Mouse (Mus musculus): ENCODE measurements around the gene Gemin7. TPM values are rescaled to one million over a fixed set of nuclear protein-coding genes. Genes with fewer than 3 reads are reported as not detected.

The Gemin7 gene
- total and polyA plus RNA-seq, 3 experiments: 25.8 to 55.4 (median 51.2) TPM

DNA sequence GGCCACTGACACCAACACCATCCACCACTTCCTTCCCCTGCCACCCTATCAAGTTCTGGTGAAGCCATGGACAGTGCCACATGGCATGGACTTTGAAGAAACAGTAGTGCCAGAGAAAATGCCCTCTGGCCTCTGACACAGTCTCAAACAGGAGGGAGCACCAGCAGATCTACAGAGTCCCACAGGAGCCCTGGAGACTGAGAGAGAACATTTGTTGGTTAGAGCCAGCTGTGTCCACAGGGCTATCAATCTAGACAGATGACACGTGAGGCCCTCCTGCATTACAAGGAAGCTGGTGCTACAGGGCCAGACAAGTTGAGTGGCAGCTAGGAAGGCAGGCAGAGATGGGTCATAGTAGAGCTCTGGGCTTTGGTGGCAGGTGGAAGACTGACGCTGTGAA lies 25.0 kb downstream of the Gemin7 start:
- Histone ChIP-seq H3K36me3 (replicated peaks) (peaks cover 97% of the 10 kb centered on the region), H3K27me3 (ENCODE audit: insufficient read depth, low read length) (no peaks in the 10 kb centered on the region), H3K4me1 (ENCODE audit: insufficient read depth, low read depth, low read length) (peaks cover 26% of the 10 kb centered on the region), H3K4me3 (ENCODE audit: low read depth, low read length) (no peak overlapping the region), H3K9me3 (replicated peaks) (no peaks in the 10 kb centered on the region)
- TF ChIP-seq TAL1 (conservative IDR thresholded peaks at IDR 0.05; ENCODE audit: low read depth, low read length) (no peak), POLR2AphosphoS5 (IDR thresholded peaks at IDR 0.05; ENCODE audit: insufficient replicate concordance, low read depth, low read length) (no peak), GATA2 (IDR thresholded peaks at IDR 0.05; ENCODE audit: borderline replicate concordance, low read depth, low read length) (no peak), CTCF (IDR thresholded peaks at IDR 0.05; ENCODE audit: low read depth, low read length) (no peak), GATA1 (IDR thresholded peaks at IDR 0.05; ENCODE audit: borderline replicate concordance, low read length) (no peak)
- no peak for DNase-seq (ENCODE audit: low spot score)
- no peak for ATAC-seq (ENCODE audit: extremely low read depth, insufficient number of reproducible peaks, low FRiP score, poor library complexity, severe bottlenecking)

DNA sequence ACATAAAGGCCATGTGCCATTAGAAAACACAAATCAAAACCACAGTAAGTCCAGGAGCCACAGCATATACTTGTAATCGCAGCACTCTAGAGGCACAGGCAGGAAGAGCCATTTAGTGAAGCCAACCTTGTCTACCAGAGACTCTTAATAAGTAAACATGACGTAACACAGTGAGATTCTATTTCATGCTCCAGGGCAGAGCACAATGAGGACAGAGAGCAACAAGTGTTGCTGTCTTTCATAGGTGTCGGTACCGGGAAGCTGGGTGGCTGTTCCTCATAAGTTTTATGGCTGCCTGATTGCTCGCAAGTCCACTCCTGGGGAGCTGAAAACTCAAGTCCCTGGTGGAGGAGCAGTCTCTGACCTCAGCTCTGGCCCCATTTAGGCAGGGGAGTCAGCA lies 25.8 kb downstream of the Gemin7 start:
- H3K4me3 ChIP-seq (ENCODE audit: low read depth, low read length): no peak overlapping the region
- no peak for DNase-seq (ENCODE audit: low spot score)
- H3K36me3 ChIP-seq (replicated peaks): peaks cover 97% of the 10 kb centered on the region
- peaks cover 22% of the 10 kb centered on the region for H3K4me1 ChIP-seq (ENCODE audit: insufficient read depth, low read depth, low read length)
- H3K27me3 ChIP-seq (ENCODE audit: insufficient read depth, low read length): no peaks in the 10 kb centered on the region
- no peaks in the 10 kb centered on the region for H3K9me3 ChIP-seq (replicated peaks)
- no peak for ATAC-seq (ENCODE audit: extremely low read depth, insufficient number of reproducible peaks, low FRiP score, poor library complexity, severe bottlenecking)
- TF ChIP-seq CTCF (IDR thresholded peaks at IDR 0.05; ENCODE audit: low read depth, low read length) (no peak), TAL1 (conservative IDR thresholded peaks at IDR 0.05; ENCODE audit: low read depth, low read length) (no peak), POLR2AphosphoS5 (IDR thresholded peaks at IDR 0.05; ENCODE audit: insufficient replicate concordance, low read depth, low read length) (no peak), GATA2 (IDR thresholded peaks at IDR 0.05; ENCODE audit: borderline replicate concordance, low read depth, low read length) (no peak)

DNA sequence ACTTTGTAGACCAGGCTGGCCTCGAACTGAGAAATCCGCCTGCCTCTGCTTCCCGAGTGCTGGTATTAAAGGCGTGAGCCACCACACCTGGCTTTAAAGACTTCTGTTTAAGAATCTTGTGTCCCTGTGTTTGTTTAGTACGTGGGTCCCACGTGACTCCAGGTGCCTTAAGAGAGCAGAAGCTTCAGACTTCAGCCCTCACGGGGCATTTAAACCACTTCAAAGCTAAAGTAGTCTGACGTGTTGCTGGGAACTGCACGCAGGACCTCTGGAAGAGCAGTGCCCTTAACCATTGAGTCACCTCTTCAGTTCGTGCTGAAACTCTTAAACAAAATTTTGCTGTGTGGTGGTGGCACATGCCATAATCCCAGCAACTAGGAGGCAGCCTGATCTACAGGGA lies 28.0 kb downstream of the Gemin7 start:
- TF ChIP-seq POLR2AphosphoS5 (IDR thresholded peaks at IDR 0.05; ENCODE audit: insufficient replicate concordance, low read depth, low read length) (no peak), GATA2 (IDR thresholded peaks at IDR 0.05; ENCODE audit: borderline replicate concordance, low read depth, low read length) (no peak), TAL1 (conservative IDR thresholded peaks at IDR 0.05; ENCODE audit: low read depth, low read length) (no peak), CTCF (IDR thresholded peaks at IDR 0.05; ENCODE audit: low read depth, low read length) (no peak), GATA1 (IDR thresholded peaks at IDR 0.05; ENCODE audit: borderline replicate concordance, low read length) (no peak)
- Histone ChIP-seq H3K9me3 (replicated peaks) (no peaks in the 10 kb centered on the region), H3K27me3 (ENCODE audit: insufficient read depth, low read length) (no peaks in the 10 kb centered on the region), H3K36me3 (replicated peaks) (peaks cover 92% of the 10 kb centered on the region), H3K4me3 (ENCODE audit: low read depth, low read length) (no peak overlapping the region), H3K4me1 (ENCODE audit: insufficient read depth, low read depth, low read length) (peaks cover 23% of the 10 kb centered on the region)
- DNase-seq (ENCODE audit: low spot score): no peak
- no peak for ATAC-seq (ENCODE audit: extremely low read depth, insufficient number of reproducible peaks, low FRiP score, poor library complexity, severe bottlenecking)

DNA sequence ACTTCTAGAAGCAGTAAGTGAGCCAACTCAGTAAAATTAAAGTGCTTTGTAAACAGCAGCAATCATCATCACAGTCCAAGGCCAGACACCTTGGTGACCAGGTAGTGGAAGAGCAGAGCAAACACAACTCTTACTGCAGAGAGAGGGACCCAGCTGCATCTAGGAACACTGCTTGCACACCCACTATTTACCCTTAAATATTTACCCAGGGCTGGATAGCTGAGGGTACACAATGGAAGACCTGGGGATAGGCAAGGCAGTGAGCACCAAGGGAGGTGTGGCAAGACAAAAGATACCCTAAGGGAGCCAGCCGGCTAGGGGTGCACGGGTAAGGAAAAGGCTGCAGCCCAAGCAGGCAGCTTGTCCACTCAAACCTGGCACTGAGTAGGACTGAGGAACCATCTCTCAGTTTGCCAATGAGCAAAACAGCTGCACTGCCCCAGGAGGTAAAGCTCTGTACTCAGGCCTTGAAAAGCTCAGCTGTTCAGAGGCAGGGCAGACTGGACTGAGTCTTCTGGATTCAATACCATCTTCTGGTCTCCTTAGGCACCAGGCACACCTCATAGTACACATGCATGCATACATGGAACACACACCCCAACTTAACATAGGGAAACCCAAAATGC lies 29.9 kb downstream of the Gemin7 start:
- no peaks in the 10 kb centered on the region for H3K9me3 ChIP-seq (replicated peaks)
- peaks cover 91% of the 10 kb centered on the region for H3K36me3 ChIP-seq (replicated peaks)
- peaks cover 21% of the 10 kb centered on the region for H3K4me1 ChIP-seq (ENCODE audit: insufficient read depth, low read depth, low read length)

DNA sequence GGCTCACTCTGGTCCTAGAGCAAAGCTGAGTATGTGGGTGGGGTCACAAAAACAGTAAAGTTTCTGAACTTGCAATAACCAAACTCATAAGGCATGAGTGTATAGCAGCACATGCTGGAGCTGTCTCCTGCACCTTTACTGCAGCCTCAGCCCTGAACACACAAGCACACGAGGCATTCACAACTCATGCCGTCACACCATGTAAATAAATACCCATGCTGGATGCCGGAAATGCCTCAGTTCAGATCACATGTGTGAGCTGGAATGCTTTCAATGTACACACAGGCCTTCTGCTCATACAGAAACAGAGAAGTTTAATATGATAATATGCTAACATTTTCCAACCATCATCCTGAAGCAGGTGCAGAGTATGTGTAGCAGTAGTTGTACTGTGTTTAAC lies 31.4 kb downstream of the Gemin7 start:
- no peak overlapping the region for H3K4me3 ChIP-seq (ENCODE audit: low read depth, low read length)
- no peak for DNase-seq (ENCODE audit: low spot score)
- H3K9me3 ChIP-seq (replicated peaks): no peaks in the 10 kb centered on the region
- TF ChIP-seq GATA2 (IDR thresholded peaks at IDR 0.05; ENCODE audit: borderline replicate concordance, low read depth, low read length) (no peak), POLR2AphosphoS5 (IDR thresholded peaks at IDR 0.05; ENCODE audit: insufficient replicate concordance, low read depth, low read length) (no peak), TAL1 (conservative IDR thresholded peaks at IDR 0.05; ENCODE audit: low read depth, low read length) (no peak), GATA1 (IDR thresholded peaks at IDR 0.05; ENCODE audit: borderline replicate concordance, low read length) (no peak), CTCF (IDR thresholded peaks at IDR 0.05; ENCODE audit: low read depth, low read length) (no peak)
- ATAC-seq (ENCODE audit: extremely low read depth, insufficient number of reproducible peaks, low FRiP score, poor library complexity, severe bottlenecking): no peak
- peaks cover 91% of the 10 kb centered on the region for H3K36me3 ChIP-seq (replicated peaks)
- H3K27me3 ChIP-seq (ENCODE audit: insufficient read depth, low read length): no peaks in the 10 kb centered on the region
- H3K4me1 ChIP-seq (ENCODE audit: insufficient read depth, low read depth, low read length): peaks cover 18% of the 10 kb centered on the region

More for the DNA sequence above, 29.9 kb downstream of the Gemin7 start:
- TF ChIP-seq TAL1 (conservative IDR thresholded peaks at IDR 0.05; ENCODE audit: low read depth, low read length): no peak
- TF ChIP-seq GATA2 (IDR thresholded peaks at IDR 0.05; ENCODE audit: borderline replicate concordance, low read depth, low read length): no peak
- no peak for TF ChIP-seq CTCF (IDR thresholded peaks at IDR 0.05; ENCODE audit: low read depth, low read length)
- no peak for ATAC-seq (ENCODE audit: extremely low read depth, insufficient number of reproducible peaks, low FRiP score, poor library complexity, severe bottlenecking)
- Histone ChIP-seq H3K27me3 (ENCODE audit: insufficient read depth, low read length) (no peaks in the 10 kb centered on the region), H3K4me3 (ENCODE audit: low read depth, low read length) (no peak overlapping the region)
- no peak for DNase-seq (ENCODE audit: low spot score)

DNA sequence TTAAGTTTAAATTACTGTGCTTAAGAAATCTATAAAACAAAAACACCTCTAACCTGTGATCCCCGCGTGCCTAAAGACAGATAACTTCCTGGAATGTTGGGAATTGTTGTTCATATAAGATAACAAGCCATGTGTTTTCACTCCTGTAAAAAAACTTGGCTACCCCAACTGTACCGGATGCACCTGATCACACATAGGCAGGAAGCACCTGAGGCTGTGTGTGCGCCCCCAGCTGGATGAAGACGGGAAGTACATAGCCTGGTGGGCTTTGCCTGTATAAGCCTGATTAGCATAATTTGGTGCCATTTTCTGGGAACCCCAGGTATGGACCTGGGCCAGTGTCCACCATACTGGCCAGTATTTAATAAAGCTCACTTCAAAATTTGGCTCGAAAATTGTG lies 33.8 kb downstream of the Gemin7 start:
- no peak for DNase-seq (ENCODE audit: low spot score)
- H3K4me1 ChIP-seq (ENCODE audit: insufficient read depth, low read depth, low read length): peaks cover 18% of the 10 kb centered on the region
- H3K4me3 ChIP-seq (ENCODE audit: low read depth, low read length): no peak overlapping the region
- H3K27me3 ChIP-seq (ENCODE audit: insufficient read depth, low read length): no peaks in the 10 kb centered on the region
- H3K9me3 ChIP-seq (replicated peaks): peaks cover 12% of the 10 kb centered on the region; the same call in 1 of the 2 replicates
- peaks cover 88% of the 10 kb centered on the region for H3K36me3 ChIP-seq (replicated peaks)
- no peak for ATAC-seq (ENCODE audit: extremely low read depth, insufficient number of reproducible peaks, low FRiP score, poor library complexity, severe bottlenecking)
- TF ChIP-seq CTCF (IDR thresholded peaks at IDR 0.05; ENCODE audit: low read depth, low read length): peak; percentile 51
- no peak for TF ChIP-seq POLR2AphosphoS5 (IDR thresholded peaks at IDR 0.05; ENCODE audit: insufficient replicate concordance, low read depth, low read length)
